Mouse (Mus musculus) embryonic facial prominence, embryonic 12.5 days (tissue): ENCODE data around the gene Cdhr5. TPM values are rescaled to one million over a fixed set of nuclear protein-coding genes. Genes with fewer than 3 reads are reported as not detected.

Source experiments
- ATAC-seq: fragments of 200-750 bp; cut with Nextera tagmentation; 2 replicates; pipeline ENCODE4 v1.8.0; 2017; ENCODE audit not compliant: insufficient number of reproducible peaks, insufficient read depth, low FRiP score, low TSS enrichment
- H3K27ac ChIP-seq: fragments of 300-500 bp; sonication (generic); 2 replicates; pipeline ENCODE4 v1.5.1; 2016; ENCODE audit warnings: mild to moderate bottlenecking
- H3K27me3 ChIP-seq: fragments of 300-500 bp; sonication (generic); 2 replicates; pipeline ENCODE4 v1.6.1; 2016; ENCODE audit warnings: mild to moderate bottlenecking, moderate library complexity
- H3K36me3 ChIP-seq: fragments of 300-500 bp; sonication (generic); 2 replicates; pipeline ENCODE4 v1.6.1; 2016; ENCODE audit warnings: mild to moderate bottlenecking
- H3K4me1 ChIP-seq: fragments of 300-500 bp; sonication (generic); 2 replicates; pipeline ENCODE4 v1.6.1; 2016
- H3K4me2 ChIP-seq: fragments of 300-500 bp; sonication (generic); replicated peaks from 2 replicates; pipeline ENCODE4 v1.6.1; 2016; ENCODE audit warnings: mild to moderate bottlenecking, moderate library complexity
- H3K4me3 ChIP-seq: fragments of 300-500 bp; sonication (generic); 2 replicates; pipeline ENCODE4 v1.5.1; 2016; ENCODE audit warnings: mild to moderate bottlenecking
- H3K9ac ChIP-seq: fragments of 300-500 bp; sonication (generic); 2 replicates; pipeline ENCODE4 v1.6.1; 2016; ENCODE audit warnings: mild to moderate bottlenecking, moderate library complexity
- H3K9me3 ChIP-seq: fragments of 300-500 bp; sonication (generic); 2 replicates; pipeline ENCODE4 v1.6.1; 2016; ENCODE audit warnings: mild to moderate bottlenecking, moderate library complexity
- WGBS: fragments of 180-500 bp; shearing (Covaris S2); methylation state at CpG from one replicate; pipeline ENCODE4 v1.1.7; 2016; 5-methylcytosine and 5-hydroxymethylcytosine counted together
- polyA plus RNA-seq: library from polyadenylated mRNA; unstranded; fragments of >200 nt; fragmentation: Nextera tagmentation; extraction: Ambion mirVana; gene quantifications from 2 replicates; pipeline ENCODE4 v1.2.1, GENCODE M21; 2016

Gene Cdhr5
- polyA plus RNA-seq, 1 experiment from 2014 or later, result not detected

DNA sequence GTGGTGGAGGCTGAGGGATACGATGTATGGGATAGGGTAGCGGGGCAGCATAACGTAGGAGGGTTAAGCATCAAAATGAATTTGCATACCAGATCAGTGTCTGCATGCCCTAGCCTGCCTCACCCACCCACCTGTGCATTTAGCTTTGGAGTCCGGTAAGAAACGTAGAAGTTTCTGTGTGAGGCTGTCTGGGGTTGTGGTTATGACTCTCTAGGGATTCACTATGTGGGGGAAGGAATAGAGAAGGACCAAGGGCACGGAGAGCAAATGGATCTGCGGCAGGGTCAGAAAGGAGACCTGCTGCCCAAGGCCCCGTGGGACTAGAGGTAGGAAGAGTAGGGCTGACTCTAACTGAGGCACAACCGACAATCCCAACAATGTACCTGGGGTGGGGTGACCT is 1.2 kb downstream of the Cdhr5 start:
- H3K4me2 ChIP-seq, result no peak overlapping the region
- no peaks in the 10 kb centered on the region for H3K36me3 ChIP-seq
- 76% methylated on average over 9 of the region's 9 CpGs for WGBS
- 0 out of 2 replicates have a peak, but pooled peaks cover 11% of the 10 kb centered on the region for H3K27me3 ChIP-seq
- no peaks in the 10 kb centered on the region for H3K9me3 ChIP-seq
- no peak overlapping the region for H3K27ac ChIP-seq
- H3K9ac ChIP-seq, result no peak overlapping the region
- H3K4me1 ChIP-seq, result 0 out of 2 replicates have a peak, but pooled peaks cover 6% of the 10 kb centered on the region
- no peak for ATAC-seq
- H3K4me3 ChIP-seq, result no peak overlapping the region

DNA sequence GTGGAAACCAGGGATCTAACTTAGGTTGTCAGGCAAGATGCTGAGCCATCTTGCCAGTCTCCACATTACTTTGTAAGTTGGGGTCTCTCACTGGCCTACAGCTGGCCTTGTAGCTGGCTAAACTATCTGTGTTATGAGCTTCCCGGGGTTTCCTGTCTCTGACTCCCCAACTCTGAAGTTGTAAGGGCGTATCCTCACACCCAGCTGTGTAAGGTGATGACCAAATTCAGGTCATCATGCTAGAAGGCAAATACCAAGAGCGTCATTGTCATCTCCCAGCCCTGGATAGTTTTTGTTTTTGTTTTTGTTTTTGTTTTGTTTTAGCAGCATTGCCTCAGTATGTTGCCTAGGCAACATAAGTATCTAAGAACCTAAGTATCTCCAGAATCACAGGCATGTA is 6.0 kb downstream of the Cdhr5 start:
- H3K27me3 ChIP-seq, result no peaks in the 10 kb centered on the region
- no peak overlapping the region for H3K4me2 ChIP-seq
- ATAC-seq, result no peak
- H3K27ac ChIP-seq, result no peak overlapping the region
- 84% methylated on average over 3 of the region's 3 CpGs for WGBS
- no peaks in the 10 kb centered on the region for H3K9me3 ChIP-seq
- no peak overlapping the region for H3K4me3 ChIP-seq
- no peak overlapping the region for H3K9ac ChIP-seq
- peaks cover 9% of the 10 kb centered on the region; the same call in 1 of the 2 replicates for H3K4me1 ChIP-seq
- H3K36me3 ChIP-seq, result no peaks in the 10 kb centered on the region

DNA sequence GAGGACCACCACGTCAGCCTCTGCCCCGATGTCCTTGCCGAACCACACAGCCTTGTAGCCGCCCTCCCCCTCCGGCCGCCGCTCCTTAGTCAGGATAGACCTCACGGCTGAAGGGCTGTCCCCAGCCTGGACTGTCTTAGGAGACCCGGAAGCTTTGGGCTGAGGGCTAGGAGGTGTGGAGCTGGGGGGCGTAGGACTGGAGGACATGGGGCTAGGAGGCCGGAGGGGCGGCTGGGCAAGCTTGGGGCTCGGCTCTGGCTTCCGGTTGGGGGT is 7.4 kb downstream of the Cdhr5 start:
- no peak overlapping the region for H3K4me2 ChIP-seq
- no peak for ATAC-seq
- H3K4me1 ChIP-seq, result peaks cover 16% of the 10 kb centered on the region; the same call in 1 of the 2 replicates
- H3K27ac ChIP-seq, result no peak overlapping the region
- H3K9ac ChIP-seq, result no peak overlapping the region
- H3K9me3 ChIP-seq, result no peaks in the 10 kb centered on the region
- H3K4me3 ChIP-seq, result no peak overlapping the region
- H3K36me3 ChIP-seq, result no peaks in the 10 kb centered on the region
- no peaks in the 10 kb centered on the region for H3K27me3 ChIP-seq
- 82% methylated on average over 14 of the region's 14 CpGs for WGBS

DNA sequence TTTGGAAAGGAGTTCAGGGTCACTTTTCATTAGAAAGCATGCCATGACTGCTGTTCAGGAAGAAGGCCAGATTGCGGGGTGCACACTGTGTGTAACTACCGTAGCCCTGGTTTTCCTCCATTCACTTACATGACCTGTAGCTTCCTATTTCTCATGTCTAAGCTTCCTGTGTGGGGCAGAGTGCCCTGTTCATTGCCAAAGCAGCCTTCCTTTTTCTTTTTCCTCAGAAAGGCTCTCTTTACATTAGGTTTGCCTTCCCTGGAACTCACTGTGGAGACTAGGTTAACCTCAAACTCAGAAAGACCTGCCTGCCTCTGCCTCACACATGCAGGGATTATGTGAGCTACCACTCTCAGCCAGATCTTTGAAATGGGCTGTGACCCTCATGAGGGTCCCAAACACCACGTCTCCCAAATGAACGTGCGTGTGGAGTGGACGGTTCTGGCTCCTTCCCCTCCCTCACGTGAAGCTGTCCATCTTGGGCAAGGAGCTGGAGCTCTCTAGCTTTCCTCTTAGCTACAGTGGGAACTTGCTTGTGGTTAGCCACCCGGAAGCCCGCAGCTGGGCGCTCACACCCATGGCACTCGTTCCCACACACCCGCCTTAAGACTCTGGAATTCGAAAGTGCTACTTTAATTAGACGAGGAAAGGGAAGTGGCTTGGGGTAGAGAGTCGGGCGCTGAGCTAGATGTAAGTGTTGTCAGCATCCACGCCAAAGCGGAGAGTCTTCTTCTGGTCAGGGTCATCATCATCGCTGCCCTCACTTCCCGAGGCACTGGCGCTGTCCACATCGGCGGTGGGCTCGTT is 7.9 kb downstream of the Cdhr5 start:
- no peaks in the 10 kb centered on the region for H3K27me3 ChIP-seq
- ATAC-seq, result no peak
- WGBS, result 79% methylated on average over 24 of the region's 24 CpGs
- no peak overlapping the region for H3K9ac ChIP-seq
- no peak overlapping the region for H3K4me3 ChIP-seq
- H3K4me2 ChIP-seq, result no peak overlapping the region
- peaks cover 5% of the 10 kb centered on the region for H3K36me3 ChIP-seq
- peaks cover 16% of the 10 kb centered on the region; the same call in 1 of the 2 replicates for H3K4me1 ChIP-seq
- no peaks in the 10 kb centered on the region for H3K9me3 ChIP-seq
- H3K27ac ChIP-seq, result no peak overlapping the region

DNA sequence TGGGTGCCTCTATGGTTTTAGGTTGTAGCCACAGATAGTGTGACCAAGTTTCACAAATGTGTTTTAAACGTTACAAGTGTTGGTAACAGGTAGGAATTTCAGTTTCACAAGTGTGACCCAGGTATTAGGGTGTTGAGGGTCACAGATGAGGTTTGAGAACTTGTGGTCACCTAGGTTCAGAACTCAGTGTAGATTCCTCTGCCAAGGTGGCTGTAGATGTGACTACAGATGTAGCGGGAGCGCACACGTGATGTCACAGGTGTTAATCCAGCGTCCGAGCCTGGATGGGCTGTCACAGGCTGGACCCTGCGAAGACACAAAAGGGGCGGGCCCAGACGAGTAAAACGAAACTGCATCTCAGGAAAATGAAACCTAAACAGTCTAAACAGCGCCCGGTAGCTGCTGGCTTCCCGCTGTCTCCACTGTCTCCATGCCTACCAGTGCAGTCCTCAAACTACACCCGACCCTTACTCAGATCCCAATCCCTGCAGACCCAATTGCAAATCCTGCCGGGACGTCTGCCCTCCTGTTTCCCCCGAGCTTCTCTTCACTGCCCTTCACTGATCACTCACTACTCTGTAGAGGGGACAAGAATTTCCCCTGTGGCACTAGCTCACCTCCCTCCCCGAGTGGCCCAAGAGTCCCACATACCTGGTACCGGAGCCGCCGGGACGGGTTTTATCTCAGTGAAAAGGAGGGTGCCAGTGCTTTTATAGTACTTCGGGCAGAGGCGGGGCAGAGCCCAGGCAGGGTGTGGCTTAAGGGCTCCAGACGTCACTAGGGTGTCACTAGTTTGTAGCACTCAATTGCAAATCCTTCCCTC is 10.6 kb downstream of the Cdhr5 start, which contains the start of gene Irf7:
Gene Irf7 (minus strand): TSS at position 743 of the 823 bp plus-strand sequence.
- 12% methylated on average over 25 of the region's 25 CpGs for WGBS
- peak within 1 kb of the TSS; percentile 47 for H3K9ac ChIP-seq

DNA sequence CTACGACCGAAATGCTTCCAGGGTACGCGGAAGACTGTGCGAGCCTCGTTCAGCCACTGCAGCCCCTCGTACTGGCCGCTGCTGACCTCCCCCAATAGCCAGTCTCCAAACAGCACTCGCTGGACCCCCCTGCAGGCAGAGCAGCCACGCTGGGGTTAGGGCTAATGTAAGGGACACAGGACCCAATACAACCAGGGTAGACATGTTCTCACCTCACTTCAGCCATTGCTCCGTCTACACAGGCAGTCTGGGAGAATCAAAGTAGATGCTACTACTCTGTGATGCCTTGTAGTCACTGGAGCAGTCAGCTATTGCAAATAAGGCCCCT is 11.2 kb downstream of the Cdhr5 start:
- H3K36me3 ChIP-seq, result peaks cover 38% of the 10 kb centered on the region
- no peak overlapping the region for H3K4me3 ChIP-seq
- H3K27ac ChIP-seq, result no peak overlapping the region
- no peaks in the 10 kb centered on the region for H3K27me3 ChIP-seq
- H3K9ac ChIP-seq, result 0 out of 2 replicates have a peak overlapping the region, but pooled peaks have one; percentile 4
- peak overlapping the region; percentile 70; the same call in 1 of the 2 replicates for H3K4me2 ChIP-seq
- H3K9me3 ChIP-seq, result no peaks in the 10 kb centered on the region
- peaks cover 16% of the 10 kb centered on the region; the same call in 1 of the 2 replicates for H3K4me1 ChIP-seq
- WGBS, result 38% methylated on average over 11 of the region's 11 CpGs
- ATAC-seq, result no peak

More for the DNA sequence above, 10.6 kb downstream of the Cdhr5 start, which contains the start of gene Irf7:
- peaks cover 16% of the 10 kb centered on the region; the same call in 1 of the 2 replicates for H3K4me1 ChIP-seq
- ATAC-seq, result peak; percentile 17; the same call in 1 of the 2 replicates
- peak within 1 kb of the TSS; percentile 34 for H3K4me3 ChIP-seq
- H3K27me3 ChIP-seq, result no peaks in the 10 kb centered on the region
- H3K27ac ChIP-seq, result no peak within 1 kb of the TSS
- H3K9me3 ChIP-seq, result no peaks in the 10 kb centered on the region
- peak within 1 kb of the TSS; percentile 70 for H3K4me2 ChIP-seq
- H3K36me3 ChIP-seq, result peaks cover 32% of the 10 kb centered on the region

DNA sequence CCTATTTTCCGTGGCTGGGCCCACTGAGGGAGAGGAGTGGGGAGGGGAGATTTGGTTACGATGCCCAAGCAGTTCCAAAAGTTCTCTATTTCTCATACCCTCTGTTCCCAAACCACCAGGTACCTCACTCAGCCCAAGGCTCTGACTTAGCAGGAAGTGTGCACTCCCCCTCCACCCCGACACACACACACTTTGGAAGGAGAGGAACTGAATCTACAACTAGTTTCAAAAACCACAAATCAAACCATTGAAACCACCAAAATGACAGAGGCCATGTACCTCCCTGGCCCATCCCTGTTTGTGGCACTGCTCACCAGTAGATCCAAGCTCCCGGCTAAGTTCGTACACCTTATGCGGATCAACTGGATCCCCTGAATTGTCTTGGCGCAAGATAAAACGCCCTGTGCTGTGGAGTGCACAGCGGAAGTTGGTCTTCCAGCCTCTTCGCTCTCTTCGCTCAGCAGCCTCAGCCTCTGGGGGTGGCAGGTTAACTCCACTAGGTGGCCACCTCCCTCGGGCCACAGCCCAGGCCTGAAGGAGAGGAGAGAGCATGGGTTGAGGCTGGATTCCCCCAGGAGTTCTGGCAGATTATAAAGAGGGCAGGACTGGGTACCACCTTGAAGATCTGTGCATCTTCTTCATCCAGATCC is 11.7 kb downstream of the Cdhr5 start:
- Histone ChIP-seq H3K27me3 (no peaks in the 10 kb centered on the region), H3K4me1 (peaks cover 16% of the 10 kb centered on the region; the same call in 1 of the 2 replicates), H3K36me3 (peaks cover 42% of the 10 kb centered on the region), H3K27ac (no peak overlapping the region), H3K4me3 (no peak overlapping the region), H3K9ac (no peak overlapping the region), H3K4me2 (no peak overlapping the region), H3K9me3 (no peaks in the 10 kb centered on the region)
- ATAC-seq, result no peak
- WGBS, result 31% methylated on average over 12 of the region's 12 CpGs

DNA sequence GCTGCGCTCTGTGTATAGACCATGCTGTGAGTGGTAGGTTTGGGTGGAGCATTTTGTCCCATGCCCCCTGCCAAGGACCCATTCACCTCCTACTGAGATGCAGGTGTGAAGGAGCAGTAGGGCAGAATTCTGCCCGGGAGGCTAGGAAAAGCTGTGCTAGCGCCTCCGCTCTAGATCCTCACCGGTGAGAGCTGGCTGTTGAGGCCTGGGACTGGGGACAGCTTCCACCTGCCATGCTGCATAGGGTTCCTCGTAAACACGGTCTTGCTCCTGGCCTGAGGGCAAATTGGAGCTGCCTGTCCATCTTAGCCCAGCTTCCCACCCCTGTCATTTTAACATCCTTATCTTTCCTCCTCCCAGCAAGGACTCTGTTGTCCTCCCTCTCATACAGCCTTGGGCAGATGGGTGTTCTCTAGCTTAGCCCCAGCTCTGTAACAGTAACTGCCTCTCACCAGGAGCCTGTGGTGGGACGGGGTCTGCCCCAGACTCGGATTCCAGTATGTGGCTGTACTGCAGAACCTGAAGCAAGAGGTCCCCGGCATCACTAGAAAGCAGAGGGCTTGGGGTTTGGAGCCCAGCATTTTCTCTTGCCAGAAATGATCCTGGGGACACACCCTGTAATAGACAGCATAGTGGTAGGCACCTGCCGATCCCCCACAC is 12.4 kb downstream of the Cdhr5 start:
- no peak overlapping the region for H3K9ac ChIP-seq
- no peak overlapping the region for H3K4me3 ChIP-seq
- H3K27me3 ChIP-seq, result no peaks in the 10 kb centered on the region
- no peak overlapping the region for H3K27ac ChIP-seq
- H3K9me3 ChIP-seq, result no peaks in the 10 kb centered on the region
- H3K36me3 ChIP-seq, result peaks cover 50% of the 10 kb centered on the region
- no peak overlapping the region for H3K4me2 ChIP-seq
- no peak for ATAC-seq
- WGBS, result 69% methylated on average over 11 of the region's 11 CpGs
- H3K4me1 ChIP-seq, result peaks cover 16% of the 10 kb centered on the region; the same call in 1 of the 2 replicates

DNA sequence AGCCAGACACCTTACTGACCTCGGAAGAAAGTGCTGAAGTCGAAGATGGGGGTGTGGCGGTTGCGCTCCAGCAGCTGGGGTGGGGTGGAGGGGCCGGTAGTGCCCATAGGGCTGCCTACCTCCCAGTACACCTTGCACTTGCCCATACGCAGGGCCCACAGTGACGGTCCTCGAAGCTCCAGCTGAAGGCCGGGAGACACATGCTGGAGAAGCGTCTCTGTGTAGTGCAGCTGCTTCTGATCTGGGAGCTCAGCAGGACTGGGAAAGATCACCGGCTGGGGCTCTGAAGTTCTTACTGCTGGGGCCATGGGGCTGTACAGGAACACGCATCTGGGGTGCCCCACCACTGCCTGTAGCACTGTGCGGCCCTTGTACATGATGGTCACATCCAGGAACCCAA is 12.9 kb downstream of the Cdhr5 start:
- H3K27me3 ChIP-seq, result no peaks in the 10 kb centered on the region
- no peak for ATAC-seq
- WGBS, result 88% methylated on average over 13 of the region's 13 CpGs
- H3K4me1 ChIP-seq, result peaks cover 16% of the 10 kb centered on the region; the same call in 1 of the 2 replicates
- H3K9ac ChIP-seq, result no peak overlapping the region
- H3K4me2 ChIP-seq, result no peak overlapping the region
- peaks cover 55% of the 10 kb centered on the region for H3K36me3 ChIP-seq
- H3K9me3 ChIP-seq, result no peaks in the 10 kb centered on the region
- H3K27ac ChIP-seq, result no peak overlapping the region
- H3K4me3 ChIP-seq, result no peak overlapping the region

DNA sequence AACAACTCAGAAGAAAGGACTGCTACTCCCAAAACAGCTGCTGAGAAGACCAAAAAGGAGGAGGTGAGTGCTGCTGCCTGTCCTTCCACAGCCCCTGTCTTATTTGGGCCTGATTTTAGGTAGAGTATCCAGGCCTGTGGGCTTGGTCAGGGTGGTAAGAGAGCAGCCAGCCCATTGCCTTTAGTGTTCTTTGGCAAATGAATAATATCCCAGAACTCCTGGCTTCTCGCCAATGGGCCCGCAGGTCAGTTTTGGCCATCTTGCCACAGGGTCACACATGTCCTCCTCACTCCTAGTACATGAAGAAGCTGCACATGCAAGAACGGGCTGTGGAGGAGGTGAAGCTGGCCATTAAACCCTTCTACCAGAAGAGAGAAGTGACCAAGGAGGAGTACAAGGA is 15.1 kb downstream of the Cdhr5 start:
- Histone ChIP-seq H3K4me1 (peaks cover 15% of the 10 kb centered on the region; the same call in 1 of the 2 replicates), H3K27me3 (no peaks in the 10 kb centered on the region), H3K4me2 (no peak overlapping the region), H3K4me3 (no peak overlapping the region), H3K9me3 (no peaks in the 10 kb centered on the region), H3K27ac (no peak overlapping the region), H3K36me3 (peaks cover 76% of the 10 kb centered on the region), H3K9ac (no peak overlapping the region)
- WGBS, result 90% methylated on average over 3 of the region's 3 CpGs
- ATAC-seq, result no peak

DNA sequence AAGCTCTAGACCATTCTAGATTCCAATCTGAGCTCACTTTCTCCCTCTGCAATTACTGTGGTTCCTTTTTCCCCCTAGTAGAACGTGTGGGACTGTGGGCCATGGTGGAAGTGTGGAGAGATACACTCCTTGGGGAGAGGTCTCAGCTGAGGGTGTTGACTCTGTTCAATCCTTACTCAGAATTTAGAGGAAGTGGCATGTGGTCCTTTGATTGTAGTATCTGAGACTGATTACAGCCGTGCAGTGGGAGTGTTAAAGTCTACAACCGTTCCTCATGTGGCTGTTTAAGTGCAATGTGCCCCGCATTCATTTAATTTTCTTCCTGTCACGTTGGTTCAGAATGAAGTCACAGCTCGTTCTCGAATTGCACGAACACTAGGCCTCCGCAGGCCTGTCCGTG is 20.4 kb downstream of the Cdhr5 start:
- no peaks in the 10 kb centered on the region for H3K9me3 ChIP-seq
- H3K9ac ChIP-seq, result no peak overlapping the region
- peaks cover 86% of the 10 kb centered on the region for H3K36me3 ChIP-seq
- no peaks in the 10 kb centered on the region for H3K27me3 ChIP-seq
- 92% methylated on average over 10 of the region's 10 CpGs for WGBS
- no peak overlapping the region for H3K4me3 ChIP-seq
- no peak for ATAC-seq
- no peak overlapping the region for H3K4me2 ChIP-seq
- no peak overlapping the region for H3K27ac ChIP-seq
- H3K4me1 ChIP-seq, result no peaks in the 10 kb centered on the region
